Mouse (Mus musculus) megakaryocyte, embryonic 14.5 days (primary cell): ENCODE data around the gene Cpox.

Source experiments
- FLI1 ChIP-seq: IDR thresholded peaks from 2 replicates; pipeline ENCODE4 v1.6.1; 2012; ENCODE audit warnings: low read length, inconsistent platforms, mixed read lengths
- GATA1 ChIP-seq: IDR thresholded peaks from 3 replicates; pipeline ENCODE4 v1.6.1; 2012; ENCODE audit warnings: mixed read lengths, low read length, inconsistent platforms, borderline replicate concordance

GRCm38 (mm10) chr16:58622377-58622776, 47.7 kb upstream of the Cpox start:
- TF ChIP-seq GATA1, result no peak
- no peak for TF ChIP-seq FLI1
